8 mouse cellular contexts compared by ENCODE assay signal in the genomic region with DNA sequence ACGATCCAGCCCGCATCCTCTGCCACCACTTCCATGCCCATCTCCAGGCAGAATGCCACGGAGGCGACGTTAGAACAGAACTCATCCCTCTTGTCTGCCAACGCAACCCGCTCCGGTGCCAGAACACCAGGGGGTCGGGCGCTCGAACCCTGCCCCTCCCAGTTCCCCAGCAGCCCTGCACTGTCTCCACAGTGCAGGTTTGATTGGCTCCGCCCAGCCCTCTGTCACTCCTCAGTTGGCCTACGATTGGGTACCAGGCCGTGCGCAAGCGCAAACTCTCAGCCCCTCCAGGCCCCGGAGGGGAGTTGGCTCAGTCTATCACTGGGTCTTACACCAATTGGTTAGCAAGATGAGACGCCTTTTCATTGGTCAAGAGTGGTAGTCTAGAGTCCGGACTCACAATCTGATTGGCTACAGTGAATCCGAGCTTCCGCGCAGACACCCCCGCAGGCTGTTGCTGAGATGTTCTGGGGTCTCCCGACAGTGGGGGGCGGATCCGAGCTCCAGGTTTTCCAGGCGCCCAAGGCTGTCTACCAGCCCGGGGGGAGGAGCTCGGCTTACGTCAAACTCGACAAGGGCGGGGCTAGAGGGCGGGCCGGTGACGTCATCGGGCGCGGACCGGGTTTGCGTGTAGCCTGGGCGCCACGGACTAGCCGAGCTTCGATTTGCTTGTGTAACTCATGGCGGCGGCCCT. TPM values are rescaled to one million over a fixed set of nuclear protein-coding genes. Genes with fewer than 3 reads are reported as not detected.
A peak's percentile ranks its signal among the peaks of the same experiment; 100 is the strongest.
DNase-seq lines count a peak whose midpoint lies in the region; ATAC-seq and TF ChIP-seq lines count a peak whose summit lies in the region.

No protein-coding gene starts in this region.

- TF ChIP-seq CTCF in kidney, postnatal 0 days (IDR thresholded peaks at IDR 0.05; ENCODE audit: low read depth), result no peak

- peak; percentile 100 for DNase-seq in brain, embryonic 18.5 days (ENCODE audit: low read depth, low spot score)
- DNase-seq in kidney, postnatal 0 days (ENCODE audit: low spot score), result peak; percentile 100
- DNase-seq in liver, embryonic 11.5 days (ENCODE audit: low spot score), result peak; percentile 100
- DNase-seq in naive thymus-derived CD4-positive, alpha-beta T cell, adult 2 months (ENCODE audit: low read depth), result peak; percentile 99

- under 1% methylated on average over 46 of the region's 46 CpGs for WGBS in heart, embryonic 12.5 days
- under 1% methylated on average over 46 of the region's 46 CpGs for WGBS in kidney, postnatal 0 days
- WGBS in liver, embryonic 11.5 days, result under 1% methylated on average over 46 of the region's 46 CpGs
- under 1% methylated on average over 46 of the region's 46 CpGs for whole genome bisulfite sequencing in stomach, embryonic 16.5 days

- H3K27ac ChIP-seq in heart, embryonic 12.5 days (ENCODE audit: poor library complexity, severe bottlenecking), result peak overlapping the region; percentile 94
- peak overlapping the region; percentile 98 for H3K27ac ChIP-seq in kidney, postnatal 0 days
- peak overlapping the region; percentile 92 for H3K27ac ChIP-seq in liver, embryonic 11.5 days (ENCODE audit: low read depth, low read length)
- peak overlapping the region; percentile 97 for H3K27ac ChIP-seq in stomach, embryonic 16.5 days (ENCODE audit: low read length)

- H3K9ac ChIP-seq in heart, embryonic 12.5 days, result peak overlapping the region; percentile 78
- peak overlapping the region; percentile 83 for H3K9ac ChIP-seq in kidney, postnatal 0 days (ENCODE audit: low read depth, low read length)
- H3K9ac ChIP-seq in liver, embryonic 11.5 days (ENCODE audit: low read depth, low read length), result peak overlapping the region; percentile 72
- peak overlapping the region; percentile 83 for H3K9ac ChIP-seq in stomach, embryonic 16.5 days (ENCODE audit: low read length)

- no peaks in the 10 kb centered on the region for H3K27me3 ChIP-seq in heart, embryonic 12.5 days (replicated peaks)
- no peaks in the 10 kb centered on the region for H3K27me3 ChIP-seq in kidney, postnatal 0 days (ENCODE audit: insufficient read depth, low read length)
- H3K27me3 ChIP-seq in liver, embryonic 11.5 days (replicated peaks; ENCODE audit: control insufficient read depth, insufficient read depth, low read length), result no peaks in the 10 kb centered on the region
- H3K27me3 ChIP-seq in stomach, embryonic 16.5 days (ENCODE audit: control insufficient read depth, insufficient read depth, low read length), result no peaks in the 10 kb centered on the region

- peaks cover 10% of the 10 kb centered on the region; the same call in 1 of the 2 replicates for H3K4me1 ChIP-seq in heart, embryonic 12.5 days (replicated peaks)
- no peaks in the 10 kb centered on the region for H3K4me1 ChIP-seq in kidney, postnatal 0 days (replicated peaks; ENCODE audit: insufficient read depth, low read length)
- H3K4me1 ChIP-seq in liver, embryonic 11.5 days (replicated peaks; ENCODE audit: control insufficient read depth, insufficient read depth, low read length), result no peaks in the 10 kb centered on the region; the same call in 1 of the 2 replicates
- H3K4me1 ChIP-seq in stomach, embryonic 16.5 days (ENCODE audit: control insufficient read depth, insufficient read depth, low read length), result 0 out of 2 replicates have a peak, but pooled peaks cover 5% of the 10 kb centered on the region

- peak overlapping the region; percentile 76 for H3K4me3 ChIP-seq in heart, embryonic 12.5 days
- peak overlapping the region; percentile 75 for H3K4me3 ChIP-seq in kidney, postnatal 0 days (replicated peaks; ENCODE audit: low read depth, low read length)
- peak overlapping the region; percentile 65 for H3K4me3 ChIP-seq in liver, embryonic 11.5 days (ENCODE audit: low read depth, low read length)
- H3K4me3 ChIP-seq in stomach, embryonic 16.5 days (replicated peaks; ENCODE audit: low read length), result peak overlapping the region; percentile 71

- peaks cover 7% of the 10 kb centered on the region for H3K36me3 ChIP-seq in heart, embryonic 12.5 days
- no peaks in the 10 kb centered on the region for H3K36me3 ChIP-seq in kidney, postnatal 0 days (ENCODE audit: insufficient read depth, low read length)
- H3K36me3 ChIP-seq in liver, embryonic 11.5 days (ENCODE audit: control insufficient read depth, insufficient read depth, low read length), result no peaks in the 10 kb centered on the region
- H3K36me3 ChIP-seq in stomach, embryonic 16.5 days (ENCODE audit: control insufficient read depth, insufficient read depth, low read length), result peaks cover 3% of the 10 kb centered on the region; the same call in 1 of the 2 replicates

- peak overlapping the region; percentile 84 for H3K4me2 ChIP-seq in heart, embryonic 12.5 days
- H3K4me2 ChIP-seq in kidney, postnatal 0 days (ENCODE audit: low read length), result peak overlapping the region; percentile 64
- H3K4me2 ChIP-seq in liver, embryonic 11.5 days, result peak overlapping the region; percentile 97
- peak overlapping the region; percentile 58 for H3K4me2 ChIP-seq in stomach, embryonic 16.5 days (ENCODE audit: low read depth, low read length)

- H3K9me3 ChIP-seq in heart, embryonic 12.5 days (replicated peaks), result no peaks in the 10 kb centered on the region
- no peaks in the 10 kb centered on the region for H3K9me3 ChIP-seq in kidney, postnatal 0 days (replicated peaks; ENCODE audit: low read length)
- no peaks in the 10 kb centered on the region for H3K9me3 ChIP-seq in liver, embryonic 11.5 days (ENCODE audit: control insufficient read depth, low read length)
- no peaks in the 10 kb centered on the region for H3K9me3 ChIP-seq in stomach, embryonic 16.5 days (replicated peaks; ENCODE audit: control insufficient read depth, low read length)

- peak; percentile 76 for ATAC-seq in CD4-positive, CD25-positive, alpha-beta regulatory T cell, adult 4 months
- peak; percentile 81 for ATAC-seq in erythroid progenitor cell, adult 5-6 weeks (replicated peaks; ENCODE audit: low FRiP score, poor library complexity, severe bottlenecking)
- peak; percentile 93 for ATAC-seq in heart, embryonic 12.5 days (ENCODE audit: insufficient number of reproducible peaks, low FRiP score)
- peak; percentile 94 for ATAC-seq in kidney, postnatal 0 days (replicated peaks; ENCODE audit: low FRiP score, low read depth)
- ATAC-seq in liver, embryonic 11.5 days (replicated peaks; ENCODE audit: low FRiP score), result peak; percentile 95
- peak; percentile 94 for ATAC-seq in stomach, embryonic 16.5 days (ENCODE audit: insufficient read depth, low FRiP score)

RNA-seq across cellular contexts. Expression of a gene that starts 0.8 kb away (rescaled TPM):
- polyA plus RNA-seq in CD4-positive, CD25-positive, alpha-beta regulatory T cell, adult 4 months (2017; shearing (Covaris generic)), result 1 to 10 TPM in 1 of 2 experiments, under 1 TPM in 1; 0.89 to 1.2 TPM
- 2.1 and 3.2 TPM in 2 replicates for total RNA-seq in erythroid progenitor cell, adult 5-6 weeks (2015; ENCODE audit: low replicate concordance)
- total RNA-seq in erythroid progenitor cell, adult 5-6 weeks (2017; ENCODE audit: low replicate concordance), result 1.1 and 1.7 TPM in 2 replicates
- polyA plus RNA-seq in heart, embryonic 12.5 days (2016; fragmentation: Nextera tagmentation; extraction: Ambion mirVana), result 16.1 and 16.4 TPM in 2 replicates
- 15.4 and 16.5 TPM in 2 replicates for polyA plus RNA-seq in kidney, postnatal 0 days (2015; fragmentation: Nextera tagmentation; extraction: Ambion mirVana)
- 6.8 and 7.8 TPM in 2 replicates for polyA plus RNA-seq in liver, embryonic 11.5 days (2014; fragmentation: Nextera tagmentation; extraction: Ambion mirVana)
- 7.8 and 7.9 TPM in 2 replicates for polyA plus RNA-seq in stomach, embryonic 16.5 days (2015; fragmentation: Nextera tagmentation; extraction: Ambion mirVana)

Comparison
In these comparisons a context has a peak if more than half of its experiments do, and no peak if none do; other contexts are left out.
1. Peak in every context shown above with its lines: DNase-seq, ATAC-seq, H3K4me3 ChIP-seq and H3K27ac ChIP-seq.